Mouse (Mus musculus): ENCODE measurements around the gene Aass.
"Not testable (repeated sequence)": the region's sequence is repeated elsewhere in the genome, so short reads cannot be mapped to it uniquely, and the experiment has no call there.

Aass gene

DNA sequence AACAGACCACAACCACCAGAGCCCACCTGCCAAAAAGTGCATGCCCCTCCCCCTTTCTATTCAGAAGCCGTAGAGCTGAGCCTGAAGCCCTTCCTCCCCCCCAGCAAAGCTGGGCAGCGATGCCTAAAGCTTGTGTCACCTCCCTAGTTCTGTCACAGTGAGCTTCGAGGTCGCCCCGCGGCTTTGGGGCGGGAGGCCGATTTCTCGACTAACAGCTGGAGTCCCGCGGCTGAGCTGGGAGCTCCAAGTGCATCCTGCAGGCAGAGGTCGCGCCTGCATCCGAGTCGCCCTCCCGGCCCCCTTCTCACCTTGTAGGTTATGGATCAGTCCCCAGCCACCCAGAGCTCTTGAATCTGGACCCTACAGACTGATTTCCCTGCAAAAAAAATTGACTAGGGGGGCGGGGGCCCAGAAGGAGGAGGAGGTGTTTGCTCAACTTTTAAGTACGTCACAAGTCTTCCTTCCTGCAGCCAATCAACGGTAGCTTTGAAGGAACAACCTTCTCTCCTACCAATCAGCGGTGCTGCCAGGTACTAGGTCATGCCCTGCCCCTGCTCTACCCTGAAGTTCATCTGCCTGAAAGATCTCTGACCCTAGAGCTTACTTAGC lies at the start of gene Aass:
Aass (minus strand) TSS at position 414 of the 609 bp plus-strand sequence.
- no peak for DNase-seq (ENCODE audit: low spot score in 2 of 2)

DNA sequence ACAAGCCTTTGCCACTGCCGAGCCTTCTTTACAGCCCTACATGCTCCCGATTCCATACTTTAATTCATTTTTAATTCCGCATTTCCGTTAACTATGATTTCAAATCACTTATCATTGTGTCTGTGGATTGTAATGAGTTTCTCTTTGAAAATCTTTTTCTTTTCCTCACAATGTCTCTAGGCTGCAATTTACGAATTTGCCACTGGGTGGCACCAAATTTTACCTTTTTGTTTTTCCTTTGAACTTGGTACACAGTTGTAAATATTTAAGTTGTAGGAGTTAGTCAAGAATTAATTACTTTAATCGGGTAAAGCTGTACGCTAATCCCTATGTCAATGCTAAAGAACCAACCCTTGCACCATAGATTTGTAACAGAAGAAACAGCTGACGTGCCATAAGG lies 47.3 kb upstream of the Aass start:
- DNase-seq (ENCODE audit: low spot score in 2 of 2): no peak

DNA sequence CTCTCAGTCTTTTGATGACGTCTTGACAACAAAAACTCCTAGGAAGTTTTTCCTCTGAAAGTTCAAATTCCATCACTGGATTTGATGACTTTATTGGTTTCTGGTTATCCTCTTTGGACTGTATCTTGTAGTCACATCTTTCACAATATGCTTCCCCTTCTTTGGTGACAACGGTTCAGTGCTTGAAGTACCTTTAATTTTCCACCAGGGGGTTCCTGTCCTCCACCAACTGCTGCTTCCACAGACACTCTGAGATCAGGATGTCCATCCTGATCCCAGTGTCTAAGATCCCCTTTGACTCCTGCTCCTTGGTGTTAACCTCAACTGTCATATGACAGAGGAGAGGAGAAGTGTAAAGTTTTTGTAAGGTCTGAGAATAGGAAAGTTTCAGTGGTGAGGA lies 31.0 kb upstream of the Aass start:
- DNase-seq (ENCODE audit: low spot score in 2 of 2): not testable (repeated sequence)

DNA sequence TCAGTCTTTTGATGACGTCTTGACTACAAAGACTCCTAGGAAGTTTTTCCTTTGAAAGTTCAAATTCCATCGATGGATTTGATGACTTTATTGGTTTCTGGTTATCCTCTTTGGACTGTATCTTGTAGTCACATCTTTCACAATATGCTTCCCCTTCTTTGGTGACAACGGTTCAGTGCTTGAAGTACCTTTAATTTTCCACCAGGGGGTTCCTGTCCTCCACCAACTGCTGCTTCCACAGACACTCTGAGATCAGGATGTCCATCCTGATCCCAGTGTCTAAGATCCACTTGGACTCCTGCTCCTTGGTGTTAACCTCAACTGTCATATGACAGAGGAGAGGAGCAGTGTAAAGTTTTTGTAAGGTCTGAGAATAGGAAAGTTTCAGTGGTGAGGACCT lies 23.6 kb upstream of the Aass start:
- not testable (repeated sequence) for DNase-seq (ENCODE audit: low spot score in 2 of 2)

DNA sequence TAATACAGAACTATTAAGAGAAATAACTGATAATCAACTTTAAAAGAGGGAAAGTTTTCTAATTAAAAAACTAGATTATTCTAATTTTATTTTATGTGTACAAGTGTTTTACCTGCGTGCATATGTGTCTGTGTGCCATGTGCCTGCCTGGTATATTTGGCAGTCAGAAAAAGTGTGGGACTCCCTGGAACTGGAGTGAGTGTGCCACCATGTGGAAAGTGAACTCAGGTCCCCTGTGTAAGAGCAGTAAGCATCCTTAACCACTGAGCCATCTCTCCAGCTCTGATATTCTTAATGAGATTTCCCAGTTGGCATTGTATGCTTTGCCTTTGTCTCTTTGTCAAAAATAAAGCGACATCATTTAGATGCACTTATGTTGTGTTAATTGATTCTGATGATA lies 20.3 kb upstream of the Aass start:
- no peak for DNase-seq (ENCODE audit: low spot score in 2 of 2)

DNA sequence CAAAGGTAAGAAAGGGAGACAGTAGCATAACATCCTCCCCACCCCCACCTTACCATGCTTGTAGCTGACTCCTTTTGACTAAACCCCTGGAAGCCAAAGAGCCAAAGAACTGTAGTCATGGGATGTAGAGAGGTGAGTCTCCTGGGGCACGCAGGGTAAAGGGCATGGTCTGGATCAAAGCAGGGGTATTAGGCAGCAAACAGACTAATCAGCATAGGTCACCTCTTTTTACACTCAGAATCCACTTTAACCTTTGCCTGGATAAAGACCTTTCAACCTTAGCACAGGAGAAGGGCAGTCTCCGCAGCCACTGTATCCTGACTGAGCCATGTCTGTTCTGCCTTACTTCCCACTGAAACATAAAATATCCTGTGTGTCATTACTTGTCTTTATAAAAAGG lies 14.4 kb upstream of the Aass start:
- no peak for DNase-seq (ENCODE audit: low spot score in 2 of 2)

DNA sequence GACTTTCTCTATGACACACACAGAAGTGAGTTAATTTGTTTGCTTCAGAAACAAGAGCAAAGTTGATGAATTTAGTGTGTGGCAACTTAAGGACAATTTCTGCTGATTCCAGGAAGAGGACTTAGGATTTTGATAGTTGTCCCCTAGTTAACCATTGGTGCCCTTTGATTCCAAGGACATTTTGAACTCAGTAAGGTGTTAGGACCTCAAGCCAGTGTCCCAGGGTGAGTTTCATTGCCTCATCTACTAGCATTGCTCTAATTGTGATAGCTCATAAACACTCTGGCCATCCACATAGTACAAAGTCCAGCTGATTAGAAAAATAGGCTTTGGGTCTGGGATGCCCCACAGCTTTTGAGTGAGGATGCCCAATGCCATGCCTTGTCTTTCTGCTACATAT lies 11.2 kb upstream of the Aass start:
- no peak for DNase-seq (ENCODE audit: low spot score in 2 of 2)

DNA sequence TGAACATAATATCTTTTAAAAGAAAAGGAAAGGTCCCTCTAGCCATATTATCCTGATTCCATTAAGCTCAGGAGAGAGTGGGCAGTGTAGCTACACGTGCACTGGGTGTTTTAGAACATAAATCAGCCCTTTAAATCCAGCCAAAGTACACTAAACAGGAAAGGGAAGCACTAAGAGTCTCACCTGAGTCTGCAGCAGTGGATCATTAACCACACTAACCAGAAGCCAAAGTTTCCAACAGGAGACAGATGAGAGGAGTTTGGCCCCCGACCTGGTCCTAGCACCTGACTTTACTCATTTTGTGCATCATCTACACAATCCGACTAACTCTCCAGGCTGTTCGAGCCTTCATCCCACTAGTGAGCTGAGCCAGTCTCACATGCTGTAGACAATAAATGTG lies 1.8 kb downstream of the Aass start:
- no peak for DNase-seq (ENCODE audit: low spot score in 2 of 2)

DNA sequence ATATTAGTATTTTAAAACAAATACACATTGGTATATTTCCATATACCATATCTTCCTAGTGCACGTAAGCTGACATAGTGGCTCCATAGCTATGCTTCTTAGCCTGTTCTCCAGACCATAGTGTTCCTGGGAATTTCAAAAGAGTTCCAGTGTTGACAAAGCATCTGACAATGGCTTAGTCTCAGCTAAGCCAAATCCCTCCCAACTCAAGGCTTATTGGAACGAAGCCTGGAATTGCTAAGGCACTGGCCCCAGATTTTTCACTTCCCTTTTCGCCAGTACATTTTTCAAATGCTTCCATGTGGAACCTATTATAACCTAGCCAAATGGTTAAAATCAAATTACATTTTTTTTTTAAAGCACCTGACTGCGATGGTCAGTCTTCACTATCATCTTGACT lies 3.6 kb downstream of the Aass start:
- no peak for DNase-seq (ENCODE audit: low spot score in 2 of 2)

DNA sequence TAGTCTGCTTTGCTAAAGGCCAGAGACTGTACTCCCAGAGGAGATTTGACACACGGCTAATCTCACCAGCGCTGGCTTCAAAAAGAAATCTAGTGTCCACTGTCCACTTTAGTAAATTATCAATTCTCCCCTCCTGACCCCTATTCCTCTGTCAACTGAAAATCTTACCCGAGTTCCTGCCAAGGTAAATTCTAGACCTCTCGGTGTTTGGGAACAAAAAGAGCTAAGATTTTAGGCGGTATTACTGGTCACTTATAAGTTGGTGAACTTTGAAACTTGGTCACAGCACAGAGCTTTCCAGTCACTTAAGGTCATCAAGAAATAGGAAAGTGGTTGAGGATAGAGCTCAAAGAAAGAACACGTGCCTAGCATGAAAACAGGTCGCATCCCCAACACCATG lies 6.1 kb downstream of the Aass start:
- no peak for DNase-seq (ENCODE audit: low spot score in 2 of 2)

DNA sequence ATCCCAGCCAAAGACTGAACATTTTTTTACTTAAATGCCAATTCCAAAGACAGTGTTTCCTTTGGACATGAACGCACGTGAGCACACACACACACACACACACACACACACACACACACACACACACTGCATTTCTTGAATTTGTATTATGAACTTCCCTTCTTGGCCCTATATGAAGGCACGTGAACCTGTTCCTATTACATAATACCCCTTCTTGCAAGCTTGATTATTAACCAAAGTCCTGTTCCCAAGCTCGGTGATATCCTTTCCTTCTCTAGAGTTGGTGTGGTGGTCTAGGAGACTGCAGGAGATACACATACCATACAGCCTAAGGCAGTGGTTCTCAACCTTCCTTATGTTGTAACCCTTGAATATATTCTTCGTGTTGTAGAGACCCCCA lies 7.0 kb downstream of the Aass start:
- no peak for DNase-seq (ENCODE audit: low spot score in 2 of 2)

DNA sequence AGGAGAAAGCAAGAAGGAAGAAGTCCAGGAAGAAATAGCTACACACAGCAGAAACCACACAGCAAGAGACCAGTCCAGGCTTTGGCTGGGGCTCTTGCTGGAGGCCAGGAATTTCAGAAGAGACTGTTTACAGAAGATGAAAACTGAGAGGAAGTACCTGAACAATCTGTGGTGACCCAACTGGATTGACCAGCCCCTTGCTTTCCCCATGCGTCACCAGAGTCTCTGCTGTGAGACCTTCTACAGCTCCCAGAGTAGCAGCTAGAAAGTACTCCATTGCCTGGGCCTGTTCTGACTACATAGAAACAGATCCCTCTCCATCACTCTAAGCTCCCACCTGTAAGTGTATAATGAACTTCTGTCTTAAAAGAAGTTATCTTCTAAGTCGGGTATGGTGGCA lies 8.0 kb downstream of the Aass start:
- DNase-seq (ENCODE audit: low spot score in 2 of 2): no peak

DNA sequence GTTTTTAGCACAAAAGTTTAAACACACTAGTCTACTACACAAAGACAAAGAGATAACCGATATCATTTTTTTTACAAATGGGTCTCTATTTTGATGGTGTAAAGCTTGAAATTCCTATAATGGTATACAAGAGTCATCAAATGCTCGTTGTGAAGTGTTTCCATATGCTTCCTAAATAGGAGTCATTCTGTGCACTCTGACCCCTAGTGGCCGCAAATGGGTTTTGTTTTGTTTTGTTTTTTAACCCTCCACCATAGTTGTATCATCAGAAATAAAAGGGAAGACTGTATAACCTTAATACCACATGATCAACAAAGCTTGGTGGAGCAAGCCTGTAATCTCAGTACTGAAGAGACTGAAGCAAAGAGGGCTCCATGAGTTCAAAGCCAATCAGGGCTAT lies 9.9 kb downstream of the Aass start:
- no peak for DNase-seq (ENCODE audit: low spot score in 2 of 2)

DNA sequence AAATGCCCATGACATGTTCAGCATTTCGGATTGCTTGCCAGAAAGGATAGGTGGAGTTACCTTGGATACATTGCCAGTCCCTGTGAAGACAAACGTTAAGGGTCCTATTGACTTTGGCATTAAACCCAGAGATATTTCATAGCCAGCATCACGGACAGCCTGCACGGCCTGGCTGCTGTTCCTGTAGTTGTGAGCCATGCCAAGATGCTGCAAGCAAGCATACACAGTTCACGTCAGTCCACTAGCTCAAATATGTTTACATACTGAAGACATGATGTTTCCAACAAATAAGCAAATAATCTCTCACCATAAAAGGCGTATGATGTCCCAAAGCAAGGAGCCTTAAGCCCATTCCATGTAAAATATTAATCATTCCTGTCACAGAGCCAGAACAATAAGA lies 18.0 kb downstream of the Aass start:
- DNase-seq (ENCODE audit: low spot score in 2 of 2): no peak

DNA sequence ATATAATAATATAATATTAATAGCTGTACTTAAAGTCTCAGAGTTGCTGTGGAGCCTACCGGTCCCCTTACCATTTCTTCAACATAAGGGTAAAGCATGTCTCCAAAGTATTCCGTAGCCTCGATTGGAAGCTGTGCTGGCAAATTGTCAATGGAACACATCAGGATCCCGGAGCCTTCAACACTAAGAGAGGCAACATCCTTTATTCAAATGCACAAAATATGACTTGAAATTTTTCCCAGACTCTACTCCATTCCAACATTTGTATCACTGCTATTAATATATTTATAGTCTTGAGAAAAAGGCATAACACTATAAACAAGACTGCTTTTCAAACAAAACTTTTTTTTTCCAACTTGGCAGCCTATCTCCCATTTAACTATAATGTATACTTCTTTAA lies 25.7 kb downstream of the Aass start:
- DNase-seq (ENCODE audit: low spot score in 2 of 2): no peak

DNA sequence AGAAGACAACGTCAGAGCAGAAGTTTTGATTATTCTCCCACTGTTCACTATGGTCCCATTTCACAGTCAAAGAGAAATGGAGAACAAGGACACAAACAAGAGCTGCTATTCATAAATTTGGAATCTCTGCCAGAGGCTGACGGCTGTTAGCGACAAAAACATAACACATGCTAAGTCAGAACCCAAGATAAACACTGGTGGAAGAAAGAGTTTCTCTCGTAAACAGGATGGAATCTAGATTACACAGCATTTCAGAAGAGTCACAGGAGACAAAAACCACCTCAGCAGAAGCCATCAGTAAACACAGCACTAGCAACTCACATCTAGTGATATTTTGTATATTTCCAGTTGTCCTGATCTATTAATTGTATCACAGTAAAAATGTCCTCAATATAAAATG lies 26.4 kb downstream of the Aass start:
- DNase-seq (ENCODE audit: low spot score in 2 of 2): no peak

DNA sequence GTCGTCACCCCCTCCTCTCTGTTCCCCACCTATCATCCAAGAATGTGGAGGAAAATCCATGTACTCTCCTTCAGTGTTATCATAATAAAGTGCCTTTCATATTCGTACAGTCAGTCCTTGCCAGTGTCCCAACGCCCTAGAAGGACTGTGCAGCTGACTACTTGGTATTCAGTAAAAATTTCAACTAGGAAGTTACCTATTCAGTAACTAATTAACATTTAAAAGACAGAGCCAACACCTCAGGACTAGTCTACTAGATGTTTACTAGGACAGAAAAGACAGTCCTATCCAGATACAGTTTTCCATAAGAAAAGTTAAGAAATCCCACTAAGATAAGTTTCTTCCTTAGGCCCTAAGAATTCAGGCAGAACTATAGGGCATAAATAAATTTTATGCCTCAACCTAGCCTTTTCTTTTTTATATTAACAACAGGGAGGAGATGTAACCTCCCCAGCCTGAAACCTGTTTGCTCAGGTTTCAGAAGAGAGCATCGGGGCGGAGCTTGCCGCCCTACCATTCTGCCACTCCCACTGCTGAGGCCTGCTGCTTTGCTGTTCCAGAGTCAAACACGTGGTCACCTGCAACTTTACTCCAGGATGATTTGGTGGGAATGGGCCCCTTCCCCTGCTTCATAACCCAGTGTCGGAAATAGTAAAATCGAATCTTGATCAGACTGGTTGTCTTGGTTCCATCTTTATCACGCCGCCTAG lies 42.3 kb downstream of the Aass start:
- DNase-seq (ENCODE audit: low spot score in 2 of 2): not testable (repeated sequence)

DNA sequence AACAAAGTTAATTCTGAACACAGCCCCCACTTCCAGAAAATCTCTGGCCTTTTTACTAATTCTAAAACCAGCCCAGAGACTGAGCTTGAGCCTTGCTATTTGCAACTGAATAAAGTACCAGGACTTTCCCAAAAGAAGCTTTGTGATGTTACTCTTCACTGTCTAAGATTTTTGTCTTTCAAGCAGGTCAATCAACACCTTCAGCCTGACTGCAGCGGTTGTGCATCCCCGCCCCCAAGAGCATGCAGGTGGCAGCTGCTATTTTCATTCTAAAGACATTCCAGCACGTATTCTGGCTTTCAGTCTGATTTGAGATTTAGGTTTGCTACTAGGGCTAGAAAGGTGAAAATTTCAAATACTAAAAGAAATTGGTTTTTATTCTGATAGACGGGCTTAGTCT lies 43.5 kb downstream of the Aass start:
- DNase-seq (ENCODE audit: low spot score in 2 of 2): not testable (repeated sequence)

DNA sequence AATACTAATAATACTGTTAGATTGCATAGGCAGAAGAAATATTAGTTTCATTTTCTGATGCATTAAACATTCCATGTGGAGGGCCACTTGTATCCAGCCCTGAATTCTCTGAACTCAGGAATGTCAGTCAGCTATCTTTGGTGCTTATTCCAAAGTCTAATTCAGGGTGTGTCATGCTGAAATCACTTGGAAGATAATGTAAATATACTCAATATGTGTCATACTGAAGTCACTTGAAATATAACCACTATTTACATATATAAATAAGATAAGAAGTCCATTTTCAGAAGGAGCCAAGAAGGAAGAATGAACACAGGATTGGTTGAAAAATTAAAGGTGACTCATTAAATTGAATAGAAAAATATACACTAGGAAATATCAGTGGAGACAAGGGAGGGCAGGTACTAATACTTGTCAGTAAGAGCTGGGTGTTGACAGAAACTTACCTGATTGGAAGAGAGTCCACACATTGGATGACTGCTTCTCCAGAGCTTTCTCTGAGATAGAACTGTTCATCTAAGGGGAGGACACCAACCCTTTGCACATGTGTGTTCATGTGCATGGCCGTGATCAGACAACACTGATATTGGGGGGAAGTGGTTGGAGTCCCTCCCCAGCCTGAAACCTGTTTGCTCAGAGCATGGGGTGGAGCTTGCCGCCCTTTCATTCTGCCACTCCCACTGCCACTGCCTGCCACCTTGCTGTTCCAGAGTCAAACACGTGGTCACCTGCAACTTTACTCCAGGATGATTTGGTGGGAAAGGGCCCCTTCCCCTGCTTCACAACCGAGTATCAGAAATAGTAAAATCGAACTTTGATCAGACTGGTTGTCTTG lies 48.0 kb downstream of the Aass start:
- no peak for DNase-seq (ENCODE audit: low spot score in 2 of 2)

DNA sequence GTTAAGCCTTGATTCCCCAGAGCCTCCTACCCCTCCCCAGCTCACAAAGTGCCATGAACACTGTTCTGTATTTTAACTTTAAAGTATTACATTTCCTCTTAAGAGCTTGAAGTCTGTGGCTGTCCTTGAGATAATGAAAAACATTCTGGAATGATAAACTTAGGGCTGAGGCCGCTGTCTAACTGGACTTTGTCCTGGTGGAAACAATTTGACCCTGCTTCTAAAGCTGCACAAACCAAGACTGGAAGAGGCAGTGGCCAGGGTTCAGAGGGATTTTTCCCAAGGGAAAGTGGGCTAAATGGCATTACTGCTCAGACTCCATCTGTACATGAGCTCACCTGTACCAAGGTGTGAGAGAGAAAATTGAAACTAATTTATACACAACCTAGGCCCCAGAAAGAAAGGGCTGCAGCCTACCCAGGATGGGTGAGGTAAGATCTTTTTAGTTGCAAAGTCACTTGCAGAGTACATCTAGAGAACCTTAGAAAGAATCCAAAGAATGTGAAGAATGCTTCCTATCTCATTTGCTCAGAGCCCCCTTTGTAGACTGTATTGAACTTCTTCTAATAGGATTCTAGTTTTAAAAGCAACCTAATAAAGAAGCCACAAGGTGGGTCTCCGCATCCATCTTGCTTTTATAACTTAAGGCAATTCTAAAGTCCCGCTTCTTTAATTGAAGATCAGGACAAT lies 52.6 kb downstream of the Aass start:
- DNase-seq (ENCODE audit: low spot score in 2 of 2): no peak

DNA sequence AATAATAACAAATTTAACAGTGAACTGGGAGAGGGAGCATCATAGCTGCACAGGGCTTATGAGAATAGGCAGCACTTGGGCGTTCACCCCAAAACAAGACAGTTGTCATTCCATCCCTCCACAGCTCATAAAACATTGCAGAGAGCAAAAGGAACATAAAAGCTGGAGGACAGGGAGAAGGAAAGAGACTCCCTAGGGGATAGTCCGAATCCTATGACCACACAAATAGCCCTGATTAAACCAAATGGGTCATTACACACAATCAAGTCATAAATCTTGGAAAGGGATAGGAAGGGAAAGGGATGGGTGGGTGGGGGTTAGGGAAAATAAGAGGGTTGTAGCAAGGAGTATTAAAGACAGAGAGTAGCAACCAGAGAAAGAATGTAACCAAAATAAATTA lies 54.5 kb downstream of the Aass start:
- no peak for DNase-seq (ENCODE audit: low spot score in 2 of 2)

DNA sequence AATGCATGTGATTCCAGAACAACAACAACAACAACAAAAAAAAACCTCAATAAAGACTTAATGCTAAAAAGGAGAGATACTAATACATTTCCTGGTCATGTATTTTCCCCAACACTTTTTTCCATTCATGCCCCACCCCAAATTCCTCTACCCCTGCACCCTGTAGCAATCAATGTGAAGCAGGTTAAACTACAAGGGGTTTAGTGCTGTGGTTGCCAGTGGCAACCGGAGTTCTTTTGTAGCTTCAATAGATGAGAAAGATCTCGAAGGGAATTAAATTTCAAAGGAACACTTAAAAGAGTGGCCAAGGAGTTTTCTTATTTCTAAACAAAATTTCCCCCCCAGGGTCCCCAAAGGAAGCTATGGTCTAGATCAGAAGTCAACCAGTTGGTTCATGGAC lies 56.7 kb downstream of the Aass start:
- DNase-seq (ENCODE audit: low spot score in 2 of 2): no peak
